Mouse (Mus musculus): Measurements from ENCODE around the gene Rpl7l1. TPM values are rescaled to one million over a fixed set of nuclear protein-coding genes. Genes with fewer than 3 reads are reported as not detected.

Gene Rpl7l1
- total RNA-seq, 2 experiments from 2014 or later: 35.6 to 69.6 TPM

DNA sequence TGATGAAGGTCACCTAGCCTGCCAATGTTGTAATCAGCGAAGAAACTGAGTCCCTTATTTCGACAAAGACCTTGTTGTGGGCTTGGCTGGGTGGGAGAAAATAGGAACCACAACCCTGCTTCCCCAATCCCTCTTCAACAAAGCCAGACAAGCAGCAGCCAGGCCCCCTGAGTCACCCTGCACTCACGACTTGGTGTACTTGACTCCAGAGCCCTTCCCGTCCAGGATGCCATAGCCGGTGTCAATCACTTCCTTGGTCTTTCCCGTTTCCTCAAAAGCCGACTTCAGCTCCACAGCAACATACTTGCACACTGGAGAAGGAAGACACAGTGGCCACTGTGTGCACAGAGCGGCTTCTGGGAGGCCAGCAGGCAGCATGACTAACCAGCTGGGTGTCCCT is 35.2 kb downstream of the Rpl7l1 start:
- ATAC-seq (replicated peaks; ENCODE audit: low FRiP score, poor library complexity, severe bottlenecking): no peak

DNA sequence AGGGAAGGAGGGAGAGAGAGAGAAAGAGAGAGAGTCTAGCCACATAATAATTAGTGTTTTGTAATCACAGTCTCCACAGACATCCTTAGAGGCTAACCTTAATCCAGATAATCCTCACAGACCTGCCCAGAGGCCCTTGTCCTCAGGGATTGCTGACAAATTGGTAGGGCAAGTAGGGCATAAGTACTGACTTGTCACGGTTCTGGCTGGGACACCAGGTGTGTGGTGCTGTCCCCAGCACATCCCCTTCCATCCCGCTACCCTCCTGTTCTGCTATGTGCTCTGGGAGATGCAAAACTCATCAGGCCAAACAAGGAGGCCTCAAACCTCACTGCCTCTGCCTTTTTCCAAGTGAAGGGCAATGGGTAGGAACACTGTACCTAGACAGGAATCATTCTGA is 37.0 kb downstream of the Rpl7l1 start:
- no peak for ATAC-seq (replicated peaks; ENCODE audit: low FRiP score, poor library complexity, severe bottlenecking)

DNA sequence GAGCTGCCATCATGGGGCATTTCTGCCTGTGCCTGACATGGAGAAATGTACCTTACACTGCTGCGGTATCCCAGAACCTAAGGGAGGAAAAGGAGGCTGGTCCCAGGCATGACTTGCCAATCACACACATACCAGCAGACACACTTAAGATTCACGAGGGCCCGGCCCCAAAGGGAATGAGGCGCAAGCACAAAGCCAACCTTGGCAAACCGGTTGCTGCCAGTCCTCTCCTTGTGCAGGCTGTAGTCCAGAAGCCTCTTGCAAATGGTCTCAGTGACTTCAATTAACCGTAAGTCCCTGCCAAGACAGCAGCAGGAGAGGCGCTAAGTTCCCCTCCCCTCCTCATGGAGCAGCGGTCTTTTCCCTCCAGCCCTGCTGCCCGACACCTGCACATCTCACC is 39.5 kb downstream of the Rpl7l1 start:
- no peak for ATAC-seq (replicated peaks; ENCODE audit: low FRiP score, poor library complexity, severe bottlenecking)

GRCm38 (mm10) chr17:46741305-46741704 is 41.2 kb downstream of the Rpl7l1 start:
- no peak; the same call in 1 of the 2 replicates for ATAC-seq (replicated peaks; ENCODE audit: low FRiP score, poor library complexity, severe bottlenecking)

DNA sequence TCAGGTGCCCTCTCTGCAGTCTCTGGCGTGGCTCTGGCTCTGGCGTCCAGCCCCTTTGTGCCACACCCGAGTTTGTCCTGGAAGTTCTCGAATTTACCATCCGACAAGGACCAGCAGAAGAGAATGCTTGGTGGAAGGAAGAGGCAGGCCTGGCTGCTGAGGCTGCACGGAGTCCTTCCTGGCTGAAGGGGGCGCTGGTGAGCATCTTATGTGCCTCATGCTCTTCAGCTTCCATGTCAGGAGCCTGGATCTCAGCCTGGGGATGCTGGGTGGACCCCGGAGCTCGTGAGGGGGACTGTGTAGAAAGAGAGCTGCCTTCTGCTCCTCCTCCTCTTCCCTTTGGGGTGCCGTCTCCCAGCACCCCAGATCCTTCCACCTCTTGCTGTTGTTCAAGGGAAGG is 46.3 kb downstream of the Rpl7l1 start:
- ATAC-seq (replicated peaks; ENCODE audit: low FRiP score, poor library complexity, severe bottlenecking): peak; percentile 66; the same call in 1 of the 2 replicates

DNA sequence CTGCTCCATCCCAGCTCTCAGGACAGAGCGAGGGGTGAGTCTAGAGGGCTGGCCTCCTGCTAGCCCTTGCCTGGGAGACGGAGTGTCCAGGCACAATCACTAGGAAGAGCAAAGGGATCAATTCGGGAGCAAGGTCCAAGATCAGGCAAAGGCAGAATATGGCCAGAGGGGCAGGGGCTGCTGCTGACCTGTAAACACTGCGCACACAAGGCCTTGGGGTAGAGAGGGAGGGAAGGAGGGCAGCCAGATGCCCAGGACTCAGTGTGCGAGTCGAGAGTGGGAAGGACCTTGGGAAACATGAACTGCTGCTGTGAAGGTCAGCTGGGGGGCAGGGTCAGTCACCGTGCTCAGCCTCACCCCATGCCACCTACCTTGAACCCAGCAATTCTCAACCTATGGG is 47.2 kb downstream of the Rpl7l1 start:
- ATAC-seq (replicated peaks; ENCODE audit: low FRiP score, poor library complexity, severe bottlenecking): no peak

- no peak for ATAC-seq (replicated peaks; ENCODE audit: low FRiP score, poor library complexity, severe bottlenecking)
Observed at GRCm38 (mm10) chr17:46734055-46734454, 48.4 kb downstream of the Rpl7l1 start.

GRCm38 (mm10) chr17:46728904-46729318 is 53.6 kb downstream of the Rpl7l1 start, which contains the start of gene Gnmt:
Gnmt (minus strand) TSS chr17:46729168.
- ATAC-seq (replicated peaks; ENCODE audit: low FRiP score, poor library complexity, severe bottlenecking): no peak

DNA sequence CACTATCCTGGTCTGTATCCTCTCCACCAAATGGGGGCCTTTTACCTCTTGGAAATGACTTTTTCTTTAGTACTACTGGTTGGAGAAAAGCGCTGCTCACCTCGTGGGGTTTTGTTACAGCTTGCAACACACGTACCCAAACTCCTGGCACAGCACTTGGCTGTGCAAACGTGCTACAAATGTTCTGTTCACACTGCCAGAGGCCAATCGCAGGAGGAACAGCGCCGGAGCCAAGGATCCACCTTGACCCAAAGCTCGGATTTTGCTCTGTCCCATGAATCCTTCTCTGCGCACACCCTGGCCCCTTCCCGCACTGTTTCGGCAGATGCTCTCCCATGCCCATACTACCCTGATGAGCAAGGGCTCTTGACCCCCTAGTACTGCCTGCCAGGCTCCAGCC is 54.0 kb downstream of the Rpl7l1 start:
- no peak for ATAC-seq (replicated peaks; ENCODE audit: low FRiP score, poor library complexity, severe bottlenecking)

DNA sequence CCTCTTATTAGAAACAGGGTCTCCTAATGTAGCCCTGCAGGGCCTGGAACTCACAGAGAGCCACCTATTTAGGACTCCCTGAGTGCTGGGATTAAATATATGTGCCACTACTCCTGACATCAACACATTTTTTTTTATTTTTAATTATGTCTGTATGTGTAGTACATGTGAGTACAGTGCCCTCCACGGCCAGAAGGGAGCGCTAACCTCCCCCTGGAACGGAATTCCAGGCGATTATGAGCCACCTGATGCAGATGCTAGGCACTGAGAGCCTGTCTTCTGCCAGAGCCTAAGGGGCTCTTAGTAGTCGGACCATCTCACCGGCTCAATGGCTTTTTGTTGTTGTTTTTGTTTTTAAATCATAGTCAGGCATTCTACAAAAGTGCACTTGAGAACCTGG is 54.5 kb downstream of the Rpl7l1 start:
- ATAC-seq (replicated peaks; ENCODE audit: low FRiP score, poor library complexity, severe bottlenecking): no peak

DNA sequence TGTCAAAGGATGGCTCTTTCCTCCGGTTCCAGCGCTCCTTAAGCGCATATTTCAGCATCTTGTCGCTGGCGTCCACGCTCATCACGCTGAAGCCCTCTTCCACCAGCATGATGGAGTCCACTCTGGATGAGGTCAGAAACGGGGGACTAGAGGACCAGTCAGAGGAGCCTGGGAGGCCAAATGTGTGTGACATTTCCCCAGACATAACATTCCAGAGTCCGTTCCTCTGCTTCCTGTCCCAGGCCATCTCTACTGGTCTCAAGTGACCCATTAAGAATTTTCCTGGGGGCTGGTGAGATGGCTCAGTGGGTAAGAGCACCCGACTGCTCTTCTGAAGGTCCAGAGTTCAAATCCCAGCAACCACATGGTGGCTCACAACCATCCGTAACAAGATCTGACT is 55.2 kb downstream of the Rpl7l1 start:
- ATAC-seq (replicated peaks; ENCODE audit: low FRiP score, poor library complexity, severe bottlenecking): no peak

DNA sequence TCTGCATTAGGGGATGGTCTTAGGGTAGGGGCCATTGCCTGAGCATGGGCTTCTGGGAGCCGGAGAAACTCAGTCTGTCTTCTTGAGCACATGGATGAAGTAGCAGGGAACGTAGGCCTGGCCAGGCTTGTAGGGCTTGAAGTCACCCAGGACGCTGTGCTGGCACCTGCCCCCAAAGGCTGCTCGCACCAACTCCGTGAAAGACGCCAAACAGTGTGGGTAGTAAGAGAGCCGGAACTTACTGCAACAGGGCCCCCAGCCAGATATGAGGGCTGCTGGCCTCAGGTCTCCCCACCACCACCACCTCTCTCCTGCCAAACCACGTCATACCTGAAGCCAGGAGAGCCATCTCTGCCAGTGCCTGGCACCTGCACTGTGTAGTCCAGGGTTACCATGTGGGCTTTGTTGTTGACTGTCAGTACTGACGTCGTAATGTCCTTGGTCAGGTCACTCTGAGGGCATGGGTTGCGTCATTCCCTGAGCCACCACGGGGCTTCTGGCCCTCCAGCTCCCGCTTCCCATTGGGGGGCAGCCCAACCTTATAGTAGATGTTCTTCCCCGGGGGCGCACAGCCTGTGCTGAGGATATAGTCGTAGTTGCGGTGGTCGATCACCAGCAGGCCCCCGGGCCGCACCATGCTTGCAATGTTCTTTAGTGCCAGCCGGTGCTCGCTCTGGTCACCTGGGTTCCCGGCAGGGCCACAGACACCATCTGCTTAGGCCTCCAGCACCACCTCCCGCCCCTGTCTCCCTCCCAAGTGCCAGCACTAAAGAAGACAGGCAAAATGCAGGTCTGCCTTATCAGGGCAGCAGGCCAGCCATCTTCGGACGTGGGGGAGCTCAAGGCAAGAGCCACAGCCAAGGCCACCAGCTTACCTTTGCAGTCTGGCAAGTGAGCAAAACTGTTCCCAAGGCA is 56.5 kb downstream of the Rpl7l1 start:
- no peak for ATAC-seq (replicated peaks; ENCODE audit: low FRiP score, poor library complexity, severe bottlenecking)

- ATAC-seq (replicated peaks; ENCODE audit: low FRiP score, poor library complexity, severe bottlenecking): no peak
Observed at GRCm38 (mm10) chr17:46725273-46725672, 57.2 kb downstream of the Rpl7l1 start.

DNA sequence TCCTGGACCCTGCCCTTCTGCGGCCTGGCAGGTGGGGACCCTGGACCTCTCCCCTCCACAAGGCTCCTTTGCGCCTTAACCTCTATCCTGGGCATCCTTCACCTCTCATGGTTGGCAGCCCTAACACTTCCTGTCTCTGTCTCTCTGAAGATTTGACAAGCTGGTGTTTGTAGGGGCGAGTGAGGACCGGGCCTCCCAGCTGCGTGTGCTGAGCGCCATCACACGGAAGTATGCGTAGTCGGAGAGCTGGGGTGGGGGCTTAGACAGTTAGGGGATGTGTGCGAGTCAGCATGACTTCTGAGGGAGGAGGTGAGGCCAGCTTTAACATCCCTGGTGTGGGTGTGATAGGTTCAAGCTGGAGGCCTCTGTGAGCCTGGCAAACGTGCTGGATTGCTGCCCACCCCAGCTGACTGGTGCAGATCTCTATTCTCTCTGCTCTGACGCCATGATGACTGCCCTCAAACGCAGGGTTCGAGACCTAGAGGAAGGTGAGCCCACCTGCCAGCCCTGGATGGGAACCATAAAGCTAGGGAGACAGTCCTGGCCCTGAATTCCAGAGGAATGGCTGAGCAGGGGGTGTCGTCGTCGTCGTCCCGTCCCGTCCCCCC is 57.9 kb downstream of the Rpl7l1 start:
- no peak for ATAC-seq (replicated peaks; ENCODE audit: low FRiP score, poor library complexity, severe bottlenecking)

Other genes with a start within 250 kb of the Rpl7l1 start
- gene Cul9, start 236.3 kb downstream of the Rpl7l1 start, total RNA-seq (2015; ENCODE audit: low replicate concordance): 0.42 and 5.8 TPM in 2 replicates
- 0.26 TPM in 1 of 2 replicates, not detected in the other for gene Cul9, start 236.3 kb downstream of the Rpl7l1 start, total RNA-seq (2017; ENCODE audit: low replicate concordance)
- 12.2 and 23.8 TPM in 2 replicates for gene Srf, start 226.5 kb downstream of the Rpl7l1 start, total RNA-seq (2015; ENCODE audit: low replicate concordance)
- gene Srf, start 226.5 kb downstream of the Rpl7l1 start, total RNA-seq (2017; ENCODE audit: low replicate concordance): 7.2 and 9.9 TPM in 2 replicates
- gene Ptk7, start 153.2 kb downstream of the Rpl7l1 start, total RNA-seq (2015; ENCODE audit: low replicate concordance): not detected in 2 replicates
- 0.30 TPM in 1 of 2 replicates, not detected in the other for gene Ptk7, start 153.2 kb downstream of the Rpl7l1 start, total RNA-seq (2017; ENCODE audit: low replicate concordance)
- gene Klc4, start 136.7 kb downstream of the Rpl7l1 start, total RNA-seq (2015; ENCODE audit: low replicate concordance): 1.3 and 2.9 TPM in 2 replicates
- gene Klc4, start 136.7 kb downstream of the Rpl7l1 start, total RNA-seq (2017; ENCODE audit: low replicate concordance): 4.5 and 5.5 TPM in 2 replicates
- gene Mrpl2, start 136.4 kb downstream of the Rpl7l1 start, total RNA-seq (2015; ENCODE audit: low replicate concordance): 5.8 and 10.9 TPM in 2 replicates
- gene Mrpl2, start 136.4 kb downstream of the Rpl7l1 start, total RNA-seq (2017; ENCODE audit: low replicate concordance): 12.5 and 13.3 TPM in 2 replicates
- 1.7 TPM in 1 of 2 replicates, not detected in the other for gene Cul7, start 132.3 kb downstream of the Rpl7l1 start, total RNA-seq (2015; ENCODE audit: low replicate concordance)
- 0.30 and 0.39 TPM in 2 replicates for gene Cul7, start 132.3 kb downstream of the Rpl7l1 start, total RNA-seq (2017; ENCODE audit: low replicate concordance)
- 2.5 TPM in 1 of 2 replicates, not detected in the other for gene Rrp36, start 108.3 kb downstream of the Rpl7l1 start, total RNA-seq (2015; ENCODE audit: low replicate concordance)
- 8.6 and 23.7 TPM in 2 replicates for gene Rrp36, start 108.3 kb downstream of the Rpl7l1 start, total RNA-seq (2017; ENCODE audit: low replicate concordance)
- 15.1 and 22.6 TPM in 2 replicates for gene Mea1, start 103.9 kb downstream of the Rpl7l1 start, total RNA-seq (2015; ENCODE audit: low replicate concordance)
- 4.2 and 10.9 TPM in 2 replicates for gene Mea1, start 103.9 kb downstream of the Rpl7l1 start, total RNA-seq (2017; ENCODE audit: low replicate concordance)
- 16.9 and 23.1 TPM in 2 replicates for gene Klhdc3, start 101.8 kb downstream of the Rpl7l1 start, total RNA-seq (2015; ENCODE audit: low replicate concordance)
- 5.1 and 17.2 TPM in 2 replicates for gene Klhdc3, start 101.8 kb downstream of the Rpl7l1 start, total RNA-seq (2017; ENCODE audit: low replicate concordance)
- 15.1 and 18.4 TPM in 2 replicates for gene Ppp2r5d, start 77.6 kb downstream of the Rpl7l1 start, total RNA-seq (2015; ENCODE audit: low replicate concordance)
- 17.1 and 22.8 TPM in 2 replicates for gene Ppp2r5d, start 77.6 kb downstream of the Rpl7l1 start, total RNA-seq (2017; ENCODE audit: low replicate concordance)
- gene Pex6, start 71.2 kb downstream of the Rpl7l1 start, total RNA-seq (2015; ENCODE audit: low replicate concordance): 1.1 TPM in 1 of 2 replicates, not detected in the other
- gene Pex6, start 71.2 kb downstream of the Rpl7l1 start, total RNA-seq (2017; ENCODE audit: low replicate concordance): 1.8 and 4.2 TPM in 2 replicates
- gene Gnmt, start 53.5 kb downstream of the Rpl7l1 start, total RNA-seq (2015; ENCODE audit: low replicate concordance): not detected in 2 replicates
- not detected in 2 replicates for gene Gnmt, start 53.5 kb downstream of the Rpl7l1 start, total RNA-seq (2017; ENCODE audit: low replicate concordance)
- gene Cnpy3, start 30.5 kb downstream of the Rpl7l1 start, total RNA-seq (2015; ENCODE audit: low replicate concordance): 3.4 and 3.6 TPM in 2 replicates
- gene Cnpy3, start 30.5 kb downstream of the Rpl7l1 start, total RNA-seq (2017; ENCODE audit: low replicate concordance): 7.2 and 7.7 TPM in 2 replicates
- not detected in 2 replicates for gene Ptcra, start 19.0 kb downstream of the Rpl7l1 start, total RNA-seq (2015; ENCODE audit: low replicate concordance)
- gene Ptcra, start 19.0 kb downstream of the Rpl7l1 start, total RNA-seq (2017; ENCODE audit: low replicate concordance): not detected in 2 replicates
- 7.2 and 15.1 TPM in 2 replicates for gene 2310039H08Rik, start 10.0 kb downstream of the Rpl7l1 start, total RNA-seq (2015; ENCODE audit: low replicate concordance)
- gene 2310039H08Rik, start 10.0 kb downstream of the Rpl7l1 start, total RNA-seq (2017; ENCODE audit: low replicate concordance): 1.8 and 4.2 TPM in 2 replicates
- gene Bicral, start 75.8 kb upstream of the Rpl7l1 start, total RNA-seq (2015; ENCODE audit: low replicate concordance): 28.8 and 64.6 TPM in 2 replicates
- 18.7 and 68.4 TPM in 2 replicates for gene Bicral, start 75.8 kb upstream of the Rpl7l1 start, total RNA-seq (2017; ENCODE audit: low replicate concordance)
- 3.2 and 7.5 TPM in 2 replicates for gene Tbcc, start 108.0 kb upstream of the Rpl7l1 start, total RNA-seq (2015; ENCODE audit: low replicate concordance)
- gene Tbcc, start 108.0 kb upstream of the Rpl7l1 start, total RNA-seq (2017; ENCODE audit: low replicate concordance): 1.1 and 2.7 TPM in 2 replicates
- not detected in 2 replicates for gene Prph2, start 127.8 kb upstream of the Rpl7l1 start, total RNA-seq (2015; ENCODE audit: low replicate concordance)
- gene Prph2, start 127.8 kb upstream of the Rpl7l1 start, total RNA-seq (2017; ENCODE audit: low replicate concordance): not detected in 2 replicates
- gene Ubr2, start 227.9 kb upstream of the Rpl7l1 start, total RNA-seq (2015; ENCODE audit: low replicate concordance): 27.8 and 73.8 TPM in 2 replicates
- 43.5 and 52.1 TPM in 2 replicates for gene Ubr2, start 227.9 kb upstream of the Rpl7l1 start, total RNA-seq (2017; ENCODE audit: low replicate concordance)